Mouse (Mus musculus) retina, embryonic 14.5 days (tissue): ENCODE results near the gene Adamts2.
A peak's percentile ranks its signal among the peaks of the same experiment; 100 is the strongest.

Experiments used
- DNase-seq: peaks from one replicate; pipeline ENCODE4 v3.0.0-alpha.2; 2015; ENCODE audit warnings: low spot score

Adamts2 gene

GRCm38 (mm10) chr11:50623806-50624205 lies 21.9 kb downstream of the Adamts2 start:
- no peak for DNase-seq

GRCm38 (mm10) chr11:50624239-50624638 lies 22.4 kb downstream of the Adamts2 start:
- DNase-seq, result no peak

- no peak for DNase-seq
Measured at GRCm38 (mm10) chr11:50624720-50625119, 22.8 kb downstream of the Adamts2 start.

GRCm38 (mm10) chr11:50628915-50629314 lies 27.0 kb downstream of the Adamts2 start:
- peak; percentile 53 for DNase-seq

- no peak for DNase-seq
Measured at GRCm38 (mm10) chr11:50630462-50630861, 28.6 kb downstream of the Adamts2 start.

- DNase-seq, result no peak
Measured at GRCm38 (mm10) chr11:50632270-50632669, 30.4 kb downstream of the Adamts2 start.

GRCm38 (mm10) chr11:50635051-50635590 lies 33.2 kb downstream of the Adamts2 start:
- no peak for DNase-seq

GRCm38 (mm10) chr11:50637026-50637425 lies 35.1 kb downstream of the Adamts2 start:
- DNase-seq, result no peak

- DNase-seq, result no peak
Measured at GRCm38 (mm10) chr11:50638197-50638867, 36.4 kb downstream of the Adamts2 start.

- DNase-seq, result no peak
Measured at GRCm38 (mm10) chr11:50638868-50639220, 37.0 kb downstream of the Adamts2 start.

- no peak for DNase-seq
Measured at GRCm38 (mm10) chr11:50642583-50642982, 40.7 kb downstream of the Adamts2 start.

GRCm38 (mm10) chr11:50646148-50646547 lies 44.3 kb downstream of the Adamts2 start:
- DNase-seq, result no peak

GRCm38 (mm10) chr11:50648143-50648807 lies 46.4 kb downstream of the Adamts2 start:
- DNase-seq, result no peak

- DNase-seq, result no peak
Measured at GRCm38 (mm10) chr11:50650037-50650436, 48.2 kb downstream of the Adamts2 start.

- no peak for DNase-seq
Measured at GRCm38 (mm10) chr11:50653746-50654431, 52.0 kb downstream of the Adamts2 start.

- DNase-seq, result no peak
Measured at GRCm38 (mm10) chr11:50658826-50659225, 56.9 kb downstream of the Adamts2 start.

- no peak for DNase-seq
Measured at GRCm38 (mm10) chr11:50662176-50662575, 60.3 kb downstream of the Adamts2 start.

- peak; percentile 10 for DNase-seq
Measured at GRCm38 (mm10) chr11:50664826-50665225, 62.9 kb downstream of the Adamts2 start.

- DNase-seq, result no peak
Measured at GRCm38 (mm10) chr11:50669542-50670362, 67.9 kb downstream of the Adamts2 start.

- DNase-seq, result no peak
Measured at GRCm38 (mm10) chr11:50670363-50670725, 68.5 kb downstream of the Adamts2 start.

- DNase-seq, result no peak
Measured at GRCm38 (mm10) chr11:50670881-50671280, 69.0 kb downstream of the Adamts2 start.

- no peak for DNase-seq
Measured at GRCm38 (mm10) chr11:50671376-50671775, 69.5 kb downstream of the Adamts2 start.
